Mouse (Mus musculus) liver, embryonic 15.5 days (tissue): ENCODE measurements around the gene Olfr328. TPM values are rescaled to one million over a fixed set of nuclear protein-coding genes. Genes with fewer than 3 reads are reported as not detected.
"Not testable (repeated sequence)": the region's sequence is repeated elsewhere in the genome, so short reads cannot be mapped to it uniquely, and the experiment has no call there.

Source experiments
- ATAC-seq: fragments of 200-750 bp; cut with Nextera tagmentation; 2 replicates; pipeline ENCODE4 v1.8.0; 2017; ENCODE audit warnings: moderate number of reproducible peaks, mild to moderate bottlenecking, moderate library complexity; ENCODE audit not compliant: insufficient read depth
- H3K27ac ChIP-seq: fragments of 300-500 bp; sonication (generic); replicated peaks from 2 replicates; pipeline ENCODE4 v1.5.1; 2015; ENCODE audit warnings: mild to moderate bottlenecking, inconsistent platforms
- H3K27me3 ChIP-seq: fragments of 300-500 bp; sonication (generic); 2 replicates; pipeline ENCODE4 v1.6.1; 2015; ENCODE audit warnings: mild to moderate bottlenecking, inconsistent platforms
- H3K36me3 ChIP-seq: fragments of 300-500 bp; sonication (generic); replicated peaks from 2 replicates; pipeline ENCODE4 v1.6.1; 2015; ENCODE audit warnings: moderate library complexity, mild to moderate bottlenecking, inconsistent platforms
- H3K4me1 ChIP-seq: fragments of 300-500 bp; sonication (generic); replicated peaks from 2 replicates; pipeline ENCODE4 v1.6.1; 2015; ENCODE audit warnings: inconsistent platforms
- H3K4me2 ChIP-seq: fragments of 300-500 bp; sonication (generic); 2 replicates; pipeline ENCODE4 v1.6.1; 2015; ENCODE audit warnings: moderate library complexity, mild to moderate bottlenecking, inconsistent platforms
- H3K4me3 ChIP-seq: fragments of 300-500 bp; sonication (generic); replicated peaks from 2 replicates; pipeline ENCODE4 v1.5.1; 2015; ENCODE audit warnings: mild to moderate bottlenecking, inconsistent platforms
- H3K9ac ChIP-seq: fragments of 300-500 bp; sonication (generic); 2 replicates; pipeline ENCODE4 v1.6.1; 2015; ENCODE audit warnings: moderate library complexity, mild to moderate bottlenecking, inconsistent platforms
- H3K9me3 ChIP-seq: fragments of 300-500 bp; sonication (generic); replicated peaks from 2 replicates; pipeline ENCODE4 v1.6.1; 2016; ENCODE audit warnings: inconsistent platforms
- WGBS: fragments of 180-500 bp; shearing (Covaris S2); methylation state at CpG from one replicate; pipeline ENCODE4 v1.1.7; 2015; ENCODE audit warnings: mixed read lengths; ENCODE audit not compliant: insufficient replicate concordance; 5-methylcytosine and 5-hydroxymethylcytosine counted together
- polyA plus RNA-seq: library from polyadenylated mRNA; unstranded; fragments of >200 nt; fragmentation: Nextera tagmentation; extraction: Ambion mirVana; gene quantifications from 2 replicates; pipeline ENCODE4 v1.2.1, GENCODE M21; 2015

Gene Olfr328
- polyA plus RNA-seq, 1 experiment from 2014 or later: not detected

DNA sequence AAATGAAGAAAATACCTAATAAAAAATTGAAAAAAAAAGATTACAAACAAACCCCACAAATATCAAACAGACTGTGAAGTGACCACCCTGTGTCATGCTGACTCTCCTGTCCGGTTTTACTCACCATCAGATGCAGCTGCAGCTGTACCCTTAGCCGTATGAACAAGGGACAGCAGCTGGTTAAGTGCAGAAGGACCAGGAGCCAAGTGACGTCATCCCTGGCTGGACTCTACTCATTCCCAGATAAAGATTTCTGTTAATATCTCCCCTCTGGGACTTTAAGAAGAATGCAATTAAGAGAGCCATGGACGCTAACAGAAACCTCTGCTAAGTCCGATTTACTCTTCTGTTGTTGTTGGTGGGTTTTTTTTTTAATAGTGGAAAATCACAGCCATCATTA, 15.0 kb upstream of the Olfr328 start, which contains the start of gene Olfr224:
Gene Olfr224 (minus strand): TSS at position 149 of the 400 bp plus-strand sequence.
- no peak for ATAC-seq
- no peak within 1 kb of the TSS for H3K9ac ChIP-seq
- H3K4me3 ChIP-seq: no peak within 1 kb of the TSS
- no peaks in the 10 kb centered on the region for H3K36me3 ChIP-seq
- WGBS: 58% methylated on average over 5 of the region's 5 CpGs
- no peaks in the 10 kb centered on the region for H3K27me3 ChIP-seq
- H3K4me2 ChIP-seq: no peak within 1 kb of the TSS
- H3K4me1 ChIP-seq: no peaks in the 10 kb centered on the region
- no peaks in the 10 kb centered on the region for H3K9me3 ChIP-seq
- H3K27ac ChIP-seq: no peak within 1 kb of the TSS

DNA sequence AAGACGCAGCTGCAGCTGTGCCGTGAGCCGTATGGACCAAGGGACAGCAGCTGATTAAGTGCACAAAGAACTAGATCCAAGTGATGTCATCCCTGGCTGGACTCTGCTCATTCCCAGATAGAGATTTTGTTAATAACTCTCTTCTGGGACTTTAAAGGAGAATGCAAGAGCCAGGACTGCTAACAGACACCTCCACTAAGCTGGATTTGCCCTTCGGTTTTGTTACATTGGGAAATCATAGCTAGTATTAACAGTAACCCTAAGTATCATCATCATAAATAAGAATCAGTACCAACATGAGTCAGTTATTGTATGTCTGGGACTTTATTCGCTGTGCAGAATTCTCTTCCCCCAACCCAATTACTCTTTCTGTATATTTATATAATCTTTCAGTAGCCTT, 9.1 kb downstream of the Olfr328 start, which contains the start of gene Olfr329-ps:
Gene Olfr329-ps (minus strand): TSS at position 101 of the 400 bp plus-strand sequence.
- Histone ChIP-seq H3K4me2 (no peak within 1 kb of the TSS), H3K36me3 (no peaks in the 10 kb centered on the region), H3K9ac (no peak within 1 kb of the TSS), H3K9me3 (no peaks in the 10 kb centered on the region), H3K4me1 (no peaks in the 10 kb centered on the region), H3K27ac (no peak within 1 kb of the TSS), H3K4me3 (no peak within 1 kb of the TSS), H3K27me3 (no peaks in the 10 kb centered on the region)
- no peak for ATAC-seq
- 66% methylated on average over 5 of the region's 5 CpGs for whole genome bisulfite sequencing

DNA sequence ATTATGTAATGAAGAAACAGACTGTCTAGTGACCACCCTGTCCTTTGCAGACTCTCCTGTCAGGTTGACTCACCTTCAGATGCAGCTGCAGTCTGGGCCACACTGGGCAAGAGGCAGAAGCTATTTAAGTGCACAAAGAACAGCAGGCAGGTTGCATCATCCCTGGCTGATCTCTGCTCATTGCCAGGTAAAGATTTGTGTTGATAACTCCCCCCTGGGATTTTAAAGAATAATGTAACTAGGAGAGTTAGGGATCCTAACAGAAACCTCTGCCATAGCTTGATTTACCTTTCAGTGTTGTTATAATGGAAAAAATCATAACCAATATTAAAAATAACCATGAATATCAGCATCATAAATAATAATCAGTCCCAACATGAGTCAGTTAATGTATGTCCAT, 20.7 kb downstream of the Olfr328 start, which contains the start of gene Olfr330:
Gene Olfr330 (minus strand): TSS at position 101 of the 400 bp plus-strand sequence.
- not testable (repeated sequence) for H3K4me3 ChIP-seq, H3K27me3 ChIP-seq, H3K4me2 ChIP-seq, H3K36me3 ChIP-seq, H3K9me3 ChIP-seq, H3K27ac ChIP-seq, H3K9ac ChIP-seq, H3K4me1 ChIP-seq, ATAC-seq

DNA sequence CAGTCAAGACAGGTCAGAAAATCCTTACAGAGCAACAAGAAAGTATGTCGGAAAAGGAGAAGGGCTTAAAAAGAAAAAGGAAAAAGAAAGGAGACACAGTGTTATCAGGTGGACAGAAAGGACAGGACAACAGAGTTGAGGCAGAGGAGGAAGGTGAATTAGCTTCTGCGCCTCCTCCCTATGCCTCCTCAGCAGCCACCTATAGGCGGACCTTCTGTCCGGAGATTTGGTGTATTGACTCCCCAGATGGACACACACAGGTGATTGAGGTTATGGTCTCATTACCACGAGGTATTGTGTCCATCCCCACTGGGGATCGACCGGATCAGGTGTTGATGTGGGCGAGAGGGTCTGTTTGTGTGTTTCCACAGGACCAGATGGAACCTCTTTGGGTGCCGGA, 35.7 kb downstream of the Olfr328 start:
- ATAC-seq: not testable (repeated sequence)
- WGBS: 71% methylated on average over 7 of the region's 9 CpGs

DNA sequence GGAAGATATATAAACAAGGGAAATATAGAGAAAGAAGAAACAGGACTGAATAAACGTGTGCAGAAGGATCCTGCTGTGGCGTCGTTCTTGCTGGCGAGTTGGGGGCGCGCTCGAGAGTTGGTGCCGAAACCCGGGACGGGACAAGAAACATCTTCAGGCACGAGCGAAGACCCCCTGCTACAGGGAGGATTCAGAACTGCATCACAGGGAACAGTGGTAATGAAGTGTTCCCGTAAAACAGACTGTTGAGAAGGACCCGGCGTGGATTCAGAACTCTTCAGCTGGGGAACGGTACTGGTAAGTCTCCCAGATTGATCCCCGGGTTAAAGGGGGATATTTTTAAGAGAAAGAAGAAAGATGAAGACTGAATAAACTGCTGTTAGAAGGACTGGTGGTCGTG, 36.5 kb downstream of the Olfr328 start:
- not testable (repeated sequence) for H3K36me3 ChIP-seq, H3K4me2 ChIP-seq, H3K4me3 ChIP-seq, H3K4me1 ChIP-seq, H3K27me3 ChIP-seq, H3K9me3 ChIP-seq, H3K27ac ChIP-seq, ATAC-seq, H3K9ac ChIP-seq
- WGBS: 73% methylated on average over 18 of the region's 18 CpGs

More for the DNA sequence above, 35.7 kb downstream of the Olfr328 start:
- not testable (repeated sequence) for H3K4me3 ChIP-seq, H3K4me1 ChIP-seq, H3K27me3 ChIP-seq, H3K36me3 ChIP-seq, H3K9ac ChIP-seq, H3K27ac ChIP-seq, H3K9me3 ChIP-seq, H3K4me2 ChIP-seq

DNA sequence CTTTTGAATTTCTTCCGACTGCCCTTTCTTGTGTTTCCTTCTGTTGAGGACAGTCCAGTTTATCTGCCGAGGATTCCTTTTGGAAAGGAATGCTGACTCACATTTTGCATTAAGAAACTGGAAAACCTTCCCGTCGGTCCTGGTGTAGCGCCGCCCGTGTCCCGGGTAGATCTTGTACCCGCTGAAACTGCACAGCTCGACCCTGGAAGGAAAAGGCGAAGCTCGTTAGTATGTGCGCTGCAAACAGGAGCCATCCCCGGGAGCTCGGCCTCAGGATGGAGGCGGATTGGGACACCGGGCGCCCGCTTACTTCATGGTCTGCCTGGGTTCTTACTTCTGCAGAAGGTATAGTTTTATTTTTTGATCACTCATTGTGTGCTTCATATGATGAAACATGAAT, 46.4 kb downstream of the Olfr328 start:
- not testable (repeated sequence) for H3K36me3 ChIP-seq, H3K9me3 ChIP-seq, ATAC-seq, H3K4me2 ChIP-seq, H3K4me1 ChIP-seq, H3K27ac ChIP-seq, H3K4me3 ChIP-seq, H3K27me3 ChIP-seq, H3K9ac ChIP-seq
- 68% methylated on average over 19 of the region's 19 CpGs for WGBS

DNA sequence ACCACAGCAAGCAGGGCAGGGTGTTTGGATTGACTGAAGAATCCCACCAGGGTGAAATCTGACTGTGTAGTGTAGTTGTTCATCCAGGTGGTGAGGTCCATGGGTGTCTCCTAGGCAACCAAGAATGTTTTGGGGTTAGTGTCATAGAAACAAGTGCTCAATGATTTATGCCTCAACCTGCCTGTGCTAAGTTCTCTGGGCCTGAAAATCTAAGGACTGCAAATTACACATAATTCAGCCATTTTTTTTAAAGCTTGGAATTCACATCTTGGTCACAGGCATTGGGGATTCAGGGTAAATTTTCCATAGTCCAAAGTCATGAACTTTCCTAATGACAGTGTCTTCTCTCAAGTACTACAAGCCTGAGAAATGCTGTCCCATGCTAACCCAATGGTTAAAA, 53.0 kb downstream of the Olfr328 start, which contains the start of gene Olfr331:
Gene Olfr331 (minus strand): TSS at position 101 of the 400 bp plus-strand sequence.
- not testable (repeated sequence) for H3K9ac ChIP-seq, H3K4me2 ChIP-seq, H3K27ac ChIP-seq, H3K27me3 ChIP-seq, H3K4me3 ChIP-seq, H3K9me3 ChIP-seq, H3K4me1 ChIP-seq, ATAC-seq, H3K36me3 ChIP-seq

Other genes with a start within 250 kb of the Olfr328 start
- gene Zfp692, start 248.6 kb downstream of the Olfr328 start, polyA plus RNA-seq: 9.4 and 11.5 TPM in 2 replicates
- 35.0 and 36.0 TPM in 2 replicates for gene Zfp672, start 225.3 kb downstream of the Olfr328 start, polyA plus RNA-seq
- 16.7 and 19.0 TPM in 2 replicates for gene Sh3bp5l, start 224.9 kb downstream of the Olfr328 start, polyA plus RNA-seq
- 0.97 and 1.5 TPM in 2 replicates for gene Lypd8, start 176.6 kb downstream of the Olfr328 start, polyA plus RNA-seq
- gene 1810065E05Rik, start 134.5 kb downstream of the Olfr328 start, polyA plus RNA-seq: not detected in 2 replicates
- not detected in 2 replicates for gene Gm12253, start 123.1 kb downstream of the Olfr328 start, polyA plus RNA-seq
- not detected in 2 replicates for gene Lypd9, start 102.7 kb downstream of the Olfr328 start, polyA plus RNA-seq
- gene Olfr30, start 93.4 kb downstream of the Olfr328 start, polyA plus RNA-seq: not detected in 2 replicates
- gene Olfr332, start 63.1 kb downstream of the Olfr328 start, polyA plus RNA-seq: not detected in 2 replicates
- not detected in 2 replicates for gene Olfr331, start 53.1 kb downstream of the Olfr328 start, polyA plus RNA-seq
- gene Olfr330, start 20.8 kb downstream of the Olfr328 start, polyA plus RNA-seq: not detected in 2 replicates
- not detected in 2 replicates for gene Olfr329-ps, start 9.2 kb downstream of the Olfr328 start, polyA plus RNA-seq
- not detected in 2 replicates for gene Olfr224, start 14.9 kb upstream of the Olfr328 start, polyA plus RNA-seq
- not detected in 2 replicates for gene Olfr325, start 22.1 kb upstream of the Olfr328 start, polyA plus RNA-seq
- not detected in 2 replicates for gene Olfr324, start 39.5 kb upstream of the Olfr328 start, polyA plus RNA-seq
- gene 2210407C18Rik, start 60.4 kb upstream of the Olfr328 start, polyA plus RNA-seq: not detected in 2 replicates
- not detected in 2 replicates for gene Olfr323, start 74.9 kb upstream of the Olfr328 start, polyA plus RNA-seq
- gene Trim58, start 84.8 kb upstream of the Olfr328 start, polyA plus RNA-seq: 13.7 and 14.0 TPM in 2 replicates
- not detected in 2 replicates for gene Olfr322, start 103.1 kb upstream of the Olfr328 start, polyA plus RNA-seq
- not detected in 2 replicates for gene Olfr320, start 125.5 kb upstream of the Olfr328 start, polyA plus RNA-seq
- not detected in 2 replicates for gene Olfr319, start 143.5 kb upstream of the Olfr328 start, polyA plus RNA-seq
- not detected in 2 replicates for gene Olfr318, start 168.4 kb upstream of the Olfr328 start, polyA plus RNA-seq
- gene Olfr317, start 183.6 kb upstream of the Olfr328 start, polyA plus RNA-seq: not detected in 2 replicates
- gene Olfr316, start 197.1 kb upstream of the Olfr328 start, polyA plus RNA-seq: not detected in 2 replicates
- gene Olfr315, start 217.6 kb upstream of the Olfr328 start, polyA plus RNA-seq: not detected in 2 replicates
- gene Olfr314, start 227.3 kb upstream of the Olfr328 start, polyA plus RNA-seq: not detected in 2 replicates
- not detected in 2 replicates for gene Fam183b, start 246.3 kb upstream of the Olfr328 start, polyA plus RNA-seq